Mouse (Mus musculus): Measurements from ENCODE around the gene Itprip.

The Itprip gene

GRCm38 (mm10) chr19:47919126-47919965 is at the start of gene Itprip, which contains the start of gene Cfap43:
Gene Itprip (minus strand): TSS chr19:47919299.
Gene Cfap43 (minus strand): TSS chr19:47919287.
- DNase-seq (ENCODE audit: low read depth): peak; percentile 75

- no peak for DNase-seq (ENCODE audit: low read depth)
These were observed 39.1 kb upstream of the Itprip start for GRCm38 (mm10) chr19:47958181-47958580.

- DNase-seq (ENCODE audit: low read depth): no peak
These were observed 34.1 kb upstream of the Itprip start for GRCm38 (mm10) chr19:47953169-47953568.

DNA sequence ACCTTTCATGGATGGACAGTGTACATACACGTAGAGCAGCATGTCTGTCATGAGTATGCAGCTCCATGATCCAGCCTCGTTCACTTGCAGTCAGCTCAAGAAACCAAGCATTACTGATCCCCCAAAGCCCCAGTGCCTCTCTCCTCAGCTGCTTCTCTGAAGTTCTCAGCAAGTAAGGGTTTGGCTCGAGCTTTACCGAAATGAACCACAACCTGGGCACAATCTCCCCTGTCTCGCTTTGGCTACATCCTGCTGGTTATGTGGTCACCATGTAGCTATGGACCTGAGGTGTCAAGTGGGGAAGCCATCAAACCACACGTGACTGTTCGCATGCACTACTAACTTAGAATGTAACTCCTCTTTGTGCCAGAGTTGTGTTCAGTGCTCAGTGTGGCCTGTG is 31.8 kb upstream of the Itprip start:
- no peak for DNase-seq (ENCODE audit: low read depth)

- no peak for DNase-seq (ENCODE audit: low read depth)
These were observed 27.8 kb upstream of the Itprip start for GRCm38 (mm10) chr19:47946821-47947465.

DNA sequence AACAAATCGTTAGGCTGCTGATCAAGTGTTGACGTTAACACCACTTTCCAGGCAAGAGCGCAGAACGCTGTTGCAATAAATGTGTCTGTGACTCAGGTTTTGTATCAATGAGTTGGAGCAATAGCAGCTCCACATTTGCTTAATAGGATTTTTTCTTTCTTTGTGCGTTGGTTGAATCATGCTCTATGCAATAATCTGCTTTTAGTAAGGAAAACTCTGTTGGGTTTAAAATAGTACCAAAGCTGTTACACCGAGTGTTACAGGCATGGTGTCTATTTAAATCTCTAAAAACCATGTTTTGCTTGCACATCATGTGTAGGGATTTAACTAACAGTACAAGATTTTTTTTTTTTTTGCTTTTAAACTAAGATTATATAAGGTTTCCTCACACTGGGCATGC is 20.3 kb upstream of the Itprip start:
- DNase-seq (ENCODE audit: low read depth): no peak

DNA sequence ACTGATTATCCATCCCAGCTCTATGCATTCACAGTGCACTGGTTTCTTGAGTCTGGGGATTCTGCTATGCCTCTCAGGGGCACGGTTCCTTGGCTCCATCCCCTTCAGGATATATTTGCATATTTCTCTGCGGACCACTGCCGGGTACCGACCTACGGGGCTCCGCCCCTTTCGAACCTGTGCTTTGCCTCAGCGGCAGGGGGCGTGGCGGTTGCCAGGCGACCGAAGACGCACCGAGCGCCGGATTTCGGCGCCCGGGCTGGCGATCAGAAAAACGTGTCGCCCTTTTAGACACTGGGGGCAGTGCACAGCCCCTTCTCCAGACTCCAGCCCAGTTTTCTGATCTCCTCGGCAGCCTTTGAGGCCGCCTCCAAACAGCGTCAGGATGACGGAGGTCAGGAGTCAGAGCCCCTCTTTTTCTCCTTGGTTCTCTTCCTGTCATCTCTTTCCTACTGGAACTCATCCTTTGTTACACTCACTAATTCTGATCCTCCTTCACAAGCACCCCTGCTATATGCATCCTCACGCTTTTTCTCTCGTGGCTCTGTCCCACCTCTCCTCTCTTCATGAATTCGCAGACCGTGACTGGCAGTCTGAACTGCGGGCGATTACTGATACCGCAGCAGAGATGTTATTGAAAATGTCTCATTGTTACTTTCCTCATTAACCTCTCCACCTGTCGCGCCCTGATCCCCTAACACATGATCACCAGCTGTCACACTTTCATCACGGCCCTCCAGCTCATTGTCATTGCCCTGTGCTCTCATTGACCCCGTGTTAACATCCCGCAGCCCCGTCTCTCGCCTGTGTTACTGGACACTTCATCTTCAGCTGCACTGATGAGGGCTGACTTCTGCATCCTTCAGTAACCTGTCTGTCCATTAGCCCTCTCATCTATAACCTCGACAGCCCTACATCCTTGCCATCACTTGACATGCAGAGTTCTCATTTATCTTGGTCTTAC is 18.6 kb upstream of the Itprip start, which contains the start of gene Cfap58:
Gene Cfap58 (plus strand): TSS at position 233 of the 964 bp plus-strand sequence.
- no peak for DNase-seq (ENCODE audit: low read depth)

GRCm38 (mm10) chr19:47936938-47937337 is 17.8 kb upstream of the Itprip start:
- DNase-seq (ENCODE audit: low read depth): no peak

GRCm38 (mm10) chr19:47936490-47936889 is 17.4 kb upstream of the Itprip start:
- no peak for DNase-seq (ENCODE audit: low read depth)

GRCm38 (mm10) chr19:47935530-47935929 is 16.4 kb upstream of the Itprip start:
- DNase-seq (ENCODE audit: low read depth): no peak

GRCm38 (mm10) chr19:47934636-47935238 is 15.6 kb upstream of the Itprip start:
- DNase-seq (ENCODE audit: low read depth): no peak

DNA sequence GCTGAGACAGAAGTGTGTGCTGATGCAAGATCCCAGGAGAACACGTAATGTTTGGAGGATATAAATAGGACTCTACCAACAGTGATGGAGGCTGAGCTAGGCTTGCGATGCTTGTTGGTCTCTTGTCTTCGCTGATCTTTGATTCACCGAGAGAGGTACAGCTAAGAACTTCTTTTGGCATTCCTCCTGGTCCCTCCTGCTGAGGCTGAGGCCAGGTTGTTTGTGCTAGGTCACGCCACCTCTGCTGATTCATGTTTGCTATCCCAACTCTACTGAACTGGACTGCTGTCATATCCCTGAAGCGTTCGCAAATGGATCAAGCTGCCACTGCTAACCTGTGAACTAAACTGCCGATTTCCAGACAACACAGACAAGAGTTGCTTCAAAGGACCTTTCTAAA is 15.0 kb upstream of the Itprip start:
- DNase-seq (ENCODE audit: low read depth): no peak

DNA sequence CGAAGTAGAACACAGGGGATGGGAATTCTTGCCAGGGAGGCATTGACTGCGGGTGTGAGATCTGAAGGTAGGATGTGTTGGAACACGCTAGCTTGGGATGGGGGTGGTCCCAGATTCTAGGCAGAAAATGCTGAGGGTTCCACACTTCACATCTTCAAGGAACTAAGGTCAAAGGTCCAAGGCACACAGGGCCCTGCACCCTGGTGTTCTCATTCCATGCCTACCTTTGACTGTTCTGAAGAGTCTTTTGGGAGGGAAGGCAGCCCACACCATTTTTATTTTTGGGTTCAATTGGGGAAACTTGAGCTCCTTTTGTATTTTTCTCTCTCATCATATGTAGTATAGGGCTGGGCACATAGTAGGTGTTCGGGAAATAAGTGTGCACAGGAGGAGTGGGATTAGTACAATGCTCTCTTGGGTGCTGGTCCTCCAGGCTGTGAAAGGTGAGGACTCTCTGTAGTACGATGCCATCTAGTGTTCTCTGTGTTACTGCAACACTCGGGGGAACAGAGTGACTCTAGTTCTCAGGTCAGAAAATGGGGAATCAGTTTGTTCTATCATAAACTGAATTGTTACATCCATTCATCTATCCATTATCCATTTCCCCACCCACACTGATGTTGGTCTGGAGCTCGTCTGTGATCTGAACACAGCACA is 13.0 kb upstream of the Itprip start:
- no peak for DNase-seq (ENCODE audit: low read depth)

DNA sequence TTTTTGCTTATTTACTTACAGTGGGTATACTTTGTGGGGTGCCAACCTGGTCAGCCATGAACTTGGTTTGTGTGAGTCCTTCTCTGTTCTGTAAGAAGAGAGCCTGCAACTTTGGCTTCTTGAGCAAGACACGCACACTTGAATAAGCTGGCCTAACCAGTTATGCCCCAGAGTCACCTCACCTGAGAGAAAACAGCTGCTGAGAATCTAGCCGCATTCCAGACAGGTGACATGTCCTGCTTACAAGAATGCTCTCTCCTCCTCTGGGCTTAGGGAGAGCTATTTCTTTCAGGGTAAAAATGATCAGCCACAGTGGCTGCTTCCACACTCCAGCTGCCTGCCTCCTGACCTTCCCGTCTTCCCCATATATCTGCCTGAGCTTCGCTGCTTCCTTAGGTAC is 9.9 kb upstream of the Itprip start:
- DNase-seq (ENCODE audit: low read depth): no peak

DNA sequence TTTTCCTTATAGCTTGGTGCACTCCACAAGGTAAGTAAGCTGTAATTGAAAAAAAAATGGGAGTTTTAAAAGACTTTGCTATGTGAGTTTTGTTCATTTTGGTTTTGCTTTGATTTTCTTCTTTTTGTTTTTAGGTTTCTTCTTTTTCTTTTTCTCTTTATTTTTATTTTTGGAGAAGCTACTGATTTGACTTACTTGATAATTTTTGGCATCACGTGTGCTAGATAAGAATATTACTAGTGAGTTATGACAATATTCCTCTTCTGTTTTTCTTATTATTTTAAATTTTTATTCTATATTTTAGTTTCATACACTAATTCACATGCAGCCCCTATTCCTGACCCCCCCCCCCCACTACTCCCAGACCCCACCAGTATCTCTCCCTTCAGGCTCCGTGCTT is 7.9 kb upstream of the Itprip start:
- DNase-seq (ENCODE audit: low read depth): no peak

- DNase-seq (ENCODE audit: low read depth): no peak
These were observed 6.7 kb upstream of the Itprip start for GRCm38 (mm10) chr19:47925819-47926218.

- no peak for DNase-seq (ENCODE audit: low read depth)
These were observed 872 bp upstream of the Itprip start for GRCm38 (mm10) chr19:47919966-47920375.

- no peak for DNase-seq (ENCODE audit: low read depth)
These were observed 521 bp downstream of the Itprip start for GRCm38 (mm10) chr19:47918455-47919101.

GRCm38 (mm10) chr19:47918016-47918415 is 1.1 kb downstream of the Itprip start:
- no peak for DNase-seq (ENCODE audit: low read depth)

- DNase-seq (ENCODE audit: low read depth): no peak
These were observed 1.7 kb downstream of the Itprip start for GRCm38 (mm10) chr19:47917396-47917795.

DNA sequence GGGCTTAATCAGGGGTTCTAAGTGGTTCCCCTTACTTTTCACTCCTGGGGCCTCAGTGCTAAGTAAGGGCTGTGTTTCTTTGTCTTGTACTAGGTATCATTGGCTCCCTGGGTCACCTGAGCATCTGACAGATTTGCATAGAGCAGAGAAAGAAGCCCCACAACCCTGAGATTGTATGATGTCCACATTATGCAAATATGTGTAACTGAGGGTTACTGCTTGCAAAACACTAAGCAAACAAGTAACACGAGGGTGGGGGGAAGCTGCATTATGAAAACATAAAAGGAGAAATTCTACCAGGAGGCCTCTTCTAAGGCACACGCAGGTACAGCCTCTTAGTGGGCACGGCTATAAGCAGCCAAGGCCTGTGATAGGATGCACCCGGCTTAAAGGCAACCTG is 3.8 kb downstream of the Itprip start:
- no peak for DNase-seq (ENCODE audit: low read depth)
